Mouse (Mus musculus) lung, embryonic 14.5 days (tissue): ENCODE results near the gene Pax8. TPM values are rescaled to one million over a fixed set of nuclear protein-coding genes. Genes with fewer than 3 reads are reported as not detected.

ENCODE experiments used
- ATAC-seq: fragments of 200-750 bp; cut with Nextera tagmentation; 2 replicates; pipeline ENCODE4 v1.8.0; 2017; ENCODE audit warnings: mild to moderate bottlenecking, moderate TSS enrichment, moderate library complexity; ENCODE audit not compliant: insufficient read depth
- DNase-seq: peaks from one replicate; pipeline ENCODE4 v3.0.0-alpha.2; 2015
- H3K27ac ChIP-seq: fragments of 300-500 bp; sonication (generic); 2 replicates; pipeline ENCODE4 v1.5.1; 2014; ENCODE audit warnings: low read depth, mild to moderate bottlenecking, moderate library complexity
- H3K27me3 ChIP-seq: fragments of 300-500 bp; sonication (generic); 2 replicates; pipeline ENCODE4 v1.6.1; 2014; ENCODE audit warnings: low read length, control low read depth; ENCODE audit not compliant: insufficient read depth
- H3K36me3 ChIP-seq: fragments of 300-500 bp; sonication (generic); 2 replicates; pipeline ENCODE4 v1.6.1; 2014; ENCODE audit warnings: control low read depth; ENCODE audit not compliant: insufficient read depth
- H3K4me1 ChIP-seq: fragments of 300-500 bp; sonication (generic); 2 replicates; pipeline ENCODE4 v1.6.1; 2014; ENCODE audit warnings: antibody characterized with exemption, control low read depth; ENCODE audit not compliant: insufficient read depth
- H3K4me2 ChIP-seq: fragments of 300-500 bp; sonication (generic); 2 replicates; pipeline ENCODE4 v1.6.1; 2014; ENCODE audit warnings: mild to moderate bottlenecking
- H3K4me3 ChIP-seq: fragments of 300-500 bp; sonication (generic); 2 replicates; pipeline ENCODE4 v1.5.1; 2014; ENCODE audit warnings: low read depth, low read length
- H3K9ac ChIP-seq: fragments of 300-500 bp; sonication (generic); 2 replicates; pipeline ENCODE4 v1.6.1; 2014
- H3K9me3 ChIP-seq: fragments of 300-500 bp; sonication (generic); 2 replicates; pipeline ENCODE4 v1.6.1; 2016; ENCODE audit warnings: low read depth, low read length, control low read depth
- CTCF ChIP-seq: IDR thresholded peaks from 2 replicates; pipeline ENCODE4 v1.5.1; 2016; ENCODE audit warnings: antibody characterized with exemption, low read depth
- WGBS: fragments of 180-500 bp; shearing (Covaris S2); extraction: QIAGEN DNeasy Blood & Tissue Kit; methylation state at CpG from one replicate; pipeline ENCODE4 v1.1.7; 2014; 5-methylcytosine and 5-hydroxymethylcytosine counted together
- polyA plus RNA-seq: library from polyadenylated mRNA; unstranded; fragments of >200 nt; fragmentation: Nextera tagmentation; extraction: Ambion mirVana; gene quantifications from 2 replicates; pipeline ENCODE4 v1.2.1, GENCODE M21; 2014

The Pax8 gene
- polyA plus RNA-seq, 1 experiment from 2014 or later, result not detected

DNA sequence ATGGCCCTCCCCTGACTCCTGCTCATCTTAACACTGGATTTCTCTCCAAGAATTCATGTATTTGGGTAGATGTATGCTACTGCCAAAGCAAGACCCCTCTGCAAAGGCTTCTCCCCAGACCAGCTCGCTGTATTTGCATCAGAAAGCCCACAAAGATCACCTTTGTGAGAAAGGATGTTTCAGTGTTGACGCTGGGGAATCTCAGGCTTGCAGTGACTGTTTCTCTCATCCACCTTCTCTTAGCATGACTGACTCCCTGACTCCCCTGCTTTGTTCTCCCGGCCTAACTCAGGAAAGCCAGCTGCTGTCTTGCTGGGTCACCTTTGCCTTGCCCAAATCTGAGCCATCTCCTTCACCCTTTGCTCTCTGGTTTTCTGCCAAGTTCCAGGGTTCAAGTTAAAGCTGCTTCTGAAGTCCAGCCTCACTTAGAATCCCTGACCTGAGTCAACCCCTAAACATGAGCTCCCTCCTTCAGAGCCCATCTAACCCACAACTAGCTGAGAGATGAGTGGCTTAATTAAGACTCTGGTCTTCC lies 32.1 kb downstream of the Pax8 start:
- Histone ChIP-seq H3K27ac (no peak overlapping the region), H3K9ac (no peak overlapping the region), H3K4me2 (no peak overlapping the region), H3K4me1 (no peaks in the 10 kb centered on the region), H3K36me3 (no peaks in the 10 kb centered on the region), H3K9me3 (no peaks in the 10 kb centered on the region), H3K4me3 (no peak overlapping the region), H3K27me3 (no peaks in the 10 kb centered on the region)
- 61% methylated on average over 3 of the region's 3 CpGs for WGBS
- ATAC-seq (no peak), DNase-seq (no peak)
- TF ChIP-seq CTCF, result no peak

DNA sequence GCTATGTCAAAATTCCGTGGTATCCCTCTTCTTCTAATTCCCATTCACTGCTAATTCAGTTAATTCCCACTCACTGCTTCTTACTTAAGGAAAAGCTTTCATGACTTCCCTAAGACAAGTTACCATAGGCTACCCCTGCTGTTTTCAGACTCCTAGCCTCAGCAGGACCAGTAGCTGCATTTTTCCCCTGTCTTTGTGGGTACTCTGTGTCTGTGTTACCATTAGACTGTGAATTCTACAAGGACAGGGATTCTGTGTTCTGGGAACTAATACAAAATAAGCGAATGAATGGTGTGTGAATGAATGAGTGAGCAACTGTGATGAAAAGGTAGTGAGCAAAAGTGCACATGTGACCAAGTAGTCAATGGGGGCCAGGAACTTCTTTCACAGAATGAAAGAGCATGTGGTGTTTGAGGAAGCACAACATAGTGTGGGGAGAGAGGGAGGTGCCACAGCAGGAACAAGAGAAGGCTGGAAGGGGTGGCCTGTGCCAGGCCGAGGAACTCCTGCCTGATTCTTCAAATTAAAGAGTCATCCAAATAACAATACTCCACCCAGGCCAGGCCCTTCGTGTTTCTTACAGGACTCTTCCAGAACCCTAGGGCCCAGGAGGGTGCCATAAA lies 33.0 kb downstream of the Pax8 start:
- Histone ChIP-seq H3K9me3 (no peaks in the 10 kb centered on the region), H3K9ac (no peak overlapping the region), H3K4me1 (no peaks in the 10 kb centered on the region), H3K36me3 (no peaks in the 10 kb centered on the region), H3K4me3 (no peak overlapping the region), H3K4me2 (no peak overlapping the region), H3K27ac (no peak overlapping the region), H3K27me3 (no peaks in the 10 kb centered on the region)
- TF ChIP-seq CTCF, result no peak
- 64% methylated on average over 4 of the region's 4 CpGs for WGBS
- no peak for DNase-seq
- ATAC-seq, result no peak

DNA sequence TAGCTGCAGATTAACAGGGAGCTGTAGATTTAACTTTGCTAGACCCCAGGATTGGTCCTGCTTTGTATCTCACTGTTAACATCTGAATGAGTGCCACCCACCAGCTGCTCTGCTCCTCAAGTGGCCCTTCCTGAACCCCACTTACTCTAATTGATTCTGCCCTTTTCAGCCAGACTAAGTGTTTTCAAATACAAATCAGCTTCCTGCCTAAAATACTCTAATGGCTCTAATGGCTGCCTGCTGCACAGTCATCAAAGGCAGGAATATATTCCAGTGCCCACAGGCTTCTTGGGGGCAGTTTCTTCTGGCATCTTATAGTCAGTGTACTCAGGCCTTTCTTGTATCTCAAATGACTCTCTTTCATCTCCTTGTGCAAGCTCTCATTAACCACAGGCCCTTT lies 33.5 kb downstream of the Pax8 start:
- no peak for TF ChIP-seq CTCF
- Histone ChIP-seq H3K9ac (no peak overlapping the region), H3K4me3 (no peak overlapping the region), H3K4me2 (no peak overlapping the region), H3K27ac (no peak overlapping the region), H3K9me3 (no peaks in the 10 kb centered on the region), H3K27me3 (no peaks in the 10 kb centered on the region), H3K36me3 (no peaks in the 10 kb centered on the region), H3K4me1 (no peaks in the 10 kb centered on the region)
- no peak for ATAC-seq
- no peak for DNase-seq

DNA sequence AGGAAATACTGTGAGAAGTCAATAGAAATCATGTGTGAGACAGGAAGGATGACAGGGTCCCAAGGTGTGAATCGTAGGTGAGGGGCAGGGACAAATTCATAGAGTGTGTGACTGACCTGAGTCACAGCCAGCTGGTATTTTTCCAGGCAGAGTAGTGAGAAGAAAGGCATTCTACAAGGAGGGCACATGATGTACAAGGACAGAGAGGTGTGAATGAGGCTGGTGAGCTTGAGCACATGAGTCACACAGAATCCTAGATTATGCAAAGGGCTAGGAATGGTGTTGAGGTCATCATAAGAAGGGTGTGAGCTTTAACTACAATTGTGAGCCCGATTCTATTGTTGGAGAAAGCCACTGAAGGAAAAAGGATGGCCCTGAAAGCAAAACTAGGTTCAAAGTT lies 35.3 kb downstream of the Pax8 start:
- 62% methylated on average over 2 of the region's 2 CpGs for WGBS
- H3K36me3 ChIP-seq, result no peaks in the 10 kb centered on the region

DNA sequence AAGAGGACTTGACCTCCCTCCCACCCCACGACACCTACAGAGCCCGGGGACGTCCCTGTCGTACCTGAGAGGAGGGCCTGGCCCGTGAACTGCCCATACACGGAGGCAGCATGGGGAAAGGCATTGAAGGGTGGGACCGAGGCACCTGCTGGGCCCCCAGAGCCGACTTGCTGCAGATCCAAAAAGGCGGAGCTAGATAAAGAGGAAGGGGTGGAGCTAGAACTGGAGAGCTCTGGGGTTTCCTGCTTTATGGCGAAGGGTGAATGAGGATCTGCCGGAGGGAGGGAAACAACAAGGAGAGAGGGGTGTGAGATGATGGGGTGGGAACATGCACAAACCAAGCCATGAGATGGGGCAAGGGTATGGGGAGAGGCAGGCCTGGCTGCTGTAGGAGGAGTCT lies 39.7 kb downstream of the Pax8 start:
- ATAC-seq, result no peak

More for the DNA sequence above, 35.3 kb downstream of the Pax8 start:
- Histone ChIP-seq H3K27me3 (no peaks in the 10 kb centered on the region), H3K9ac (no peak overlapping the region), H3K4me2 (no peak overlapping the region), H3K4me1 (no peaks in the 10 kb centered on the region), H3K4me3 (no peak overlapping the region), H3K9me3 (no peaks in the 10 kb centered on the region), H3K27ac (no peak overlapping the region)
- DNase-seq (no peak), ATAC-seq (no peak)
- TF ChIP-seq CTCF, result no peak

DNA sequence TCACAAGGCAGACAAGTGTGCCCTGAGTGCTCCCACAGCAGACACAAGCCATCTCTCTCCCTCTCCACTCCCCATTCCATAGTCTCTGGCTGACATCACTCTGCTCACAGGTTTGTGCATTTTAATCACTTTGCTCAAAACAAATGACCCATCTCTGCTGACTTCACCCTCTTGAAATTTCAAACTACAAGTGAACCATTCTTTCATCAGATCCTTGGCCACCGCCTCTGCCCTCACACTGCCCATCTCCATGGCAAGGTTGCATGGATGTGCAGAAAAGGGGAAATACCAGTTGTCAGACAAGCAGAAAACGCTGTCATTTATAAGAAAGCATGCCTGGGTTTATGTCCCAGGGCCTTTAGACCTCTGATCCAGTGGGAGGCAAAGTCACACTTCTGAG lies 40.7 kb downstream of the Pax8 start:
- H3K9ac ChIP-seq, result no peak overlapping the region
- no peak overlapping the region for H3K27ac ChIP-seq
- no peaks in the 10 kb centered on the region for H3K4me1 ChIP-seq
- TF ChIP-seq CTCF, result no peak
- no peaks in the 10 kb centered on the region for H3K36me3 ChIP-seq
- DNase-seq (no peak), ATAC-seq (no peak)
- 72% methylated on average over 2 of the region's 2 CpGs for WGBS
- no peak overlapping the region for H3K4me2 ChIP-seq
- no peaks in the 10 kb centered on the region for H3K27me3 ChIP-seq
- no peaks in the 10 kb centered on the region for H3K9me3 ChIP-seq
- H3K4me3 ChIP-seq, result no peak overlapping the region

More for the DNA sequence above, 39.7 kb downstream of the Pax8 start:
- WGBS, result 56% methylated on average over 11 of the region's 11 CpGs
- no peak overlapping the region for H3K4me2 ChIP-seq
- TF ChIP-seq CTCF, result no peak
- no peaks in the 10 kb centered on the region for H3K36me3 ChIP-seq
- no peaks in the 10 kb centered on the region for H3K4me1 ChIP-seq
- no peaks in the 10 kb centered on the region for H3K27me3 ChIP-seq
- no peaks in the 10 kb centered on the region for H3K9me3 ChIP-seq
- no peak overlapping the region for H3K27ac ChIP-seq
- H3K4me3 ChIP-seq, result no peak overlapping the region
- no peak for DNase-seq
- no peak overlapping the region for H3K9ac ChIP-seq

DNA sequence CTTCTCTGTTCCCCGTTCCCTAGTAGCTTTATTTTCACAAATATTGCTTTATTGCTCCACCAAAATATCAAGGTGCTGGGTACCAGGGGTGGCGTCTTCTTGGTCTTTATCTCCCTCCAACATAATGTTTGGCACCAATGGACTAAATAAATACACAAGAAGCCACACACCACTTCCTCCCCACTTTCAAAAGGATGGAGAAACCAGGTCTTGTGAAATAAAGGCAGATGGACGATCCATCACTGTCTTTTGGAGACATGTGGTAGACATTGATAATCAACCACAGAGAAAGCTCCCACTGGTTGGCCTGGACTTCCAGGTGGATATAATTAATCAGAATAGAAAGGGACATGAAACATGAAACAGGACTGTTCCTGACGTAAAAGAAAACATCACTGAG lies 45.6 kb downstream of the Pax8 start:
- no peaks in the 10 kb centered on the region for H3K36me3 ChIP-seq
- ATAC-seq (no peak), DNase-seq (no peak)
- H3K27me3 ChIP-seq, result no peaks in the 10 kb centered on the region
- no peak overlapping the region for H3K9ac ChIP-seq
- no peaks in the 10 kb centered on the region for H3K9me3 ChIP-seq
- WGBS, result 69% methylated on average over 4 of the region's 4 CpGs
- no peak overlapping the region for H3K27ac ChIP-seq
- H3K4me2 ChIP-seq, result no peak overlapping the region
- no peaks in the 10 kb centered on the region for H3K4me1 ChIP-seq
- TF ChIP-seq CTCF, result no peak
- H3K4me3 ChIP-seq, result no peak overlapping the region
